Mouse (Mus musculus) cerebellum, adult 18-20 months (tissue): ENCODE data around the gene Ralbp1.

Experiments
- DNase-seq, 2 experiments: peaks; one replicate each; pipeline ENCODE4 v3.0.0; 2021

The Ralbp1 gene

GRCm38 (mm10) chr17:65889476-65889875 is 3.9 kb upstream of the Ralbp1 start:
- no peak for DNase-seq

GRCm38 (mm10) chr17:65886571-65886970 is 973 bp upstream of the Ralbp1 start:
- DNase-seq: no peak

- DNase-seq: no peak
Observed at GRCm38 (mm10) chr17:65885398-65885696, 251 bp downstream of the Ralbp1 start.

GRCm38 (mm10) chr17:65884691-65885397 is 754 bp downstream of the Ralbp1 start:
- DNase-seq: peak; percentile 99 to 100

GRCm38 (mm10) chr17:65884061-65884669 is 1.4 kb downstream of the Ralbp1 start:
- no peak for DNase-seq

- no peak for DNase-seq
Observed at GRCm38 (mm10) chr17:65877026-65877425, 8.6 kb downstream of the Ralbp1 start.

GRCm38 (mm10) chr17:65873834-65874233 is 11.8 kb downstream of the Ralbp1 start:
- DNase-seq: no peak

- no peak for DNase-seq
Observed at GRCm38 (mm10) chr17:65873156-65873555, 12.4 kb downstream of the Ralbp1 start.

- DNase-seq: peak; percentile 54 to 63
Observed at GRCm38 (mm10) chr17:65872652-65873051, 12.9 kb downstream of the Ralbp1 start.

- DNase-seq: no peak
Observed at GRCm38 (mm10) chr17:65872051-65872450, 13.5 kb downstream of the Ralbp1 start.

- DNase-seq: no peak
Observed at GRCm38 (mm10) chr17:65871641-65872041, 14.0 kb downstream of the Ralbp1 start.

- DNase-seq: peak; percentile 72 to 74
Observed at GRCm38 (mm10) chr17:65870146-65870545, 15.5 kb downstream of the Ralbp1 start.

GRCm38 (mm10) chr17:65869720-65870119 is 15.9 kb downstream of the Ralbp1 start:
- no peak for DNase-seq

- no peak for DNase-seq
Observed at GRCm38 (mm10) chr17:65867996-65868395, 17.6 kb downstream of the Ralbp1 start.

GRCm38 (mm10) chr17:65866201-65866600 is 19.4 kb downstream of the Ralbp1 start:
- no peak for DNase-seq

GRCm38 (mm10) chr17:65865265-65865664 is 20.3 kb downstream of the Ralbp1 start:
- DNase-seq: no peak

GRCm38 (mm10) chr17:65864742-65865141 is 20.9 kb downstream of the Ralbp1 start:
- DNase-seq: peak; percentile 45 to 50

GRCm38 (mm10) chr17:65863830-65864229 is 21.8 kb downstream of the Ralbp1 start:
- DNase-seq: no peak

- DNase-seq: peak; percentile 47 to 50
Observed at GRCm38 (mm10) chr17:65862579-65862978, 23.0 kb downstream of the Ralbp1 start.

GRCm38 (mm10) chr17:65857617-65858016 is 28.0 kb downstream of the Ralbp1 start:
- no peak for DNase-seq

GRCm38 (mm10) chr17:65854006-65854405 is 31.6 kb downstream of the Ralbp1 start:
- DNase-seq: no peak

GRCm38 (mm10) chr17:65853326-65853725 is 32.3 kb downstream of the Ralbp1 start:
- DNase-seq: no peak

GRCm38 (mm10) chr17:65851749-65852148 is 33.8 kb downstream of the Ralbp1 start:
- DNase-seq: no peak

- no peak for DNase-seq
Observed at GRCm38 (mm10) chr17:65850487-65850886, 35.1 kb downstream of the Ralbp1 start.
